Mouse (Mus musculus) hindbrain, embryonic 15.5 days (tissue): ENCODE measurements around the gene Olfr577. TPM values are rescaled to one million over a fixed set of nuclear protein-coding genes. Genes with fewer than 3 reads are reported as not detected.

ENCODE experiments used
- polyA plus RNA-seq: library from polyadenylated mRNA; unstranded; fragments of >200 nt; fragmentation: Nextera tagmentation; extraction: Ambion mirVana; gene quantifications from 2 replicates; pipeline ENCODE4 v1.2.1, GENCODE M21; 2015

The Olfr577 gene
- polyA plus RNA-seq, 1 experiment from 2014 or later = not detected

Other genes with a start within 250 kb of the Olfr577 start
- not detected in 2 replicates for gene Olfr559, start 248.5 kb downstream of the Olfr577 start, polyA plus RNA-seq
- not detected in 2 replicates for gene Olfr560, start 216.6 kb downstream of the Olfr577 start, polyA plus RNA-seq
- gene Olfr78, start 216.5 kb downstream of the Olfr577 start, polyA plus RNA-seq = 0.12 TPM in 1 of 2 replicates, not detected in the other
- gene Olfr561, start 204.7 kb downstream of the Olfr577 start, polyA plus RNA-seq = not detected in 2 replicates
- gene Olfr564, start 172.5 kb downstream of the Olfr577 start, polyA plus RNA-seq = not detected in 2 replicates
- not detected in 2 replicates for gene Olfr566, start 117.2 kb downstream of the Olfr577 start, polyA plus RNA-seq
- gene Olfr568, start 98.8 kb downstream of the Olfr577 start, polyA plus RNA-seq = not detected in 2 replicates
- not detected in 2 replicates for gene Olfr569, start 85.1 kb downstream of the Olfr577 start, polyA plus RNA-seq
- gene Olfr570, start 81.4 kb downstream of the Olfr577 start, polyA plus RNA-seq = 0.14 TPM in 1 of 2 replicates, not detected in the other
- not detected in 2 replicates for gene Olfr571, start 58.4 kb downstream of the Olfr577 start, polyA plus RNA-seq
- not detected in 2 replicates for gene Olfr572, start 51.5 kb downstream of the Olfr577 start, polyA plus RNA-seq
- not detected in 2 replicates for gene Olfr573-ps1, start 33.4 kb downstream of the Olfr577 start, polyA plus RNA-seq
- gene Olfr574, start 27.5 kb downstream of the Olfr577 start, polyA plus RNA-seq = not detected in 2 replicates
- not detected in 2 replicates for gene Olfr575, start 17.2 kb downstream of the Olfr577 start, polyA plus RNA-seq
- not detected in 2 replicates for gene Olfr576, start 13.3 kb downstream of the Olfr577 start, polyA plus RNA-seq
- not detected in 2 replicates for gene Olfr578, start 13.4 kb upstream of the Olfr577 start, polyA plus RNA-seq
- gene Olfr582, start 62.1 kb upstream of the Olfr577 start, polyA plus RNA-seq = not detected in 2 replicates
- not detected in 2 replicates for gene Olfr583, start 75.4 kb upstream of the Olfr577 start, polyA plus RNA-seq
- gene Olfr584, start 105.9 kb upstream of the Olfr577 start, polyA plus RNA-seq = not detected in 2 replicates
- gene Olfr585, start 121.8 kb upstream of the Olfr577 start, polyA plus RNA-seq = not detected in 2 replicates
- gene Olfr586, start 149.7 kb upstream of the Olfr577 start, polyA plus RNA-seq = not detected in 2 replicates
- gene Olfr588-ps1, start 164.9 kb upstream of the Olfr577 start, polyA plus RNA-seq = not detected in 2 replicates
- gene Olfr589, start 180.4 kb upstream of the Olfr577 start, polyA plus RNA-seq = not detected in 2 replicates
- gene Olfr591, start 202.4 kb upstream of the Olfr577 start, polyA plus RNA-seq = not detected in 2 replicates
- gene Olfr592, start 208.9 kb upstream of the Olfr577 start, polyA plus RNA-seq = not detected in 2 replicates
- gene Olfr593, start 235.9 kb upstream of the Olfr577 start, polyA plus RNA-seq = not detected in 2 replicates
- not detected in 2 replicates for gene Olfr594, start 241.1 kb upstream of the Olfr577 start, polyA plus RNA-seq